Mouse (Mus musculus): ENCODE measurements around the gene Chchd3.

The Chchd3 gene

GRCm38 (mm10) chr6:33002988-33003387 lies 57.1 kb downstream of the Chchd3 start:
- DNase-seq (ENCODE audit: low spot score): no peak

DNA sequence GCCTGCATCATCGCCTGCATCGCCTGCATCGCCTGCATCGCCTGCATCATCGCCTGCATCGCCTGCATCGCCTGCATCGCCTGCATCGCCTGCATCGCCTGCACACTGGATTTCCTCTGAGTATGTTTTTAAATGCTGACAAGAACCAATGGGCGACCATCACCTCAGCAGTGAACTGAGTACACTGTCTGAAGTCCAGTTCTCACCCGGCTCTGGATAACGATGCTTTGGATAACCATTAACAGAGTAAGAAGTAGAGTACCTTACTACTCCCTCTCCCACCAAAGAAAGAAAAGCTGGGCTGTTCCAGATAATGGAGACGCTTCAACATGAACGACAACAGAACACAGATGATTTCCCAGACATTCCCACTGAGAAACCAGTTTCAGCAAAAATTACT lies 58.8 kb downstream of the Chchd3 start:
- DNase-seq (ENCODE audit: low spot score): no peak

GRCm38 (mm10) chr6:32996597-32996996 lies 63.5 kb downstream of the Chchd3 start:
- DNase-seq (ENCODE audit: low spot score): no peak

- no peak for DNase-seq (ENCODE audit: low spot score)
Measured at GRCm38 (mm10) chr6:32993847-32994246, 66.2 kb downstream of the Chchd3 start.

DNA sequence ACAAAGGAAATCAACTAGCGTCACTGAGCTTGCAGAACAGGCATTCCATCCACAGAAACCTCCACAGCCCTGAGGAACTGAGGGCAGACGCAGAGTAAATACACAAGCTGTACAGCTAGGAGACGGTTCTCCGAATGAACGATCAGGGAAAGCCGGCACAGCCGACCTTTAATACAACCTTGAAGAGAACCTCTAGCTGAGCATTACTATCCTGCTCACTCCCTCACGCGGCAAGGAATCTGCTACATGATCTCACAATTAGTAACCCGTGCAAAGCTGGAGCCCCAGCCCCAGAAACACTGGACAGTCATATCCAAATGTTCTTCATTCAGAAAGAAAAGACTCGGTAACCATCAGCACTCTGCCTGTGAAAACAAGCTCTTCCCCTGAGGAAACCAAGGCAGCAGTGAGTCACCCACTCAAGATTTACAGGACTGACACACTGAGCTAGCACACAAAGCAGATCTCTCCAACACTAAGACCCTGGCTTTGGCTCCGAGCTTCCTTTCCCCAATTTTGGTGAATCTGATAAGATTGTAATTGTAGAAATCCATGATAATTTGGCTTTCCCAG lies 69.9 kb downstream of the Chchd3 start:
- no peak for DNase-seq (ENCODE audit: low spot score)

- no peak for DNase-seq (ENCODE audit: low spot score)
Measured at GRCm38 (mm10) chr6:32988561-32988960, 71.5 kb downstream of the Chchd3 start.

- DNase-seq (ENCODE audit: low spot score): peak; percentile 55
Measured at GRCm38 (mm10) chr6:32983876-32984275, 76.2 kb downstream of the Chchd3 start.

DNA sequence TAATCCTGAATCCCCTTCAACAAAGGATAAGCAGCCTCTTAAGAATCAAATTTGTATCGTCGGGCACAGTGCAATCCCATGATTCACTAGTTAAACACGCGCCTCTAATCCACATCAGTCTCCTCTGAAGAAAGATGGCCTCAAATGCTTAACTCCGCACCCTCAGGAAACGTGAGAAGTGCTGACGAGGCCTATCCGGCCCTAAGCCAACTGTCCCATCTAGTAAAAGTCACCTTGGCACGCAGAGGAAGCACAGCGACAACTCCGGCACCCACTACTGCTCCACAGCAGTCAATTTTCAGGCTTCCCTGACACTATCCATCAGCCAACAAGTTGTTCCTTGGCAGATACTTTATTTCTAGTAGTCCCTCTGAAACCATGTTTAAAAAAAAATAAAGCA lies 78.8 kb downstream of the Chchd3 start:
- DNase-seq (ENCODE audit: low spot score): no peak

- no peak for DNase-seq (ENCODE audit: low spot score)
Measured at GRCm38 (mm10) chr6:32978811-32979210, 81.2 kb downstream of the Chchd3 start.

DNA sequence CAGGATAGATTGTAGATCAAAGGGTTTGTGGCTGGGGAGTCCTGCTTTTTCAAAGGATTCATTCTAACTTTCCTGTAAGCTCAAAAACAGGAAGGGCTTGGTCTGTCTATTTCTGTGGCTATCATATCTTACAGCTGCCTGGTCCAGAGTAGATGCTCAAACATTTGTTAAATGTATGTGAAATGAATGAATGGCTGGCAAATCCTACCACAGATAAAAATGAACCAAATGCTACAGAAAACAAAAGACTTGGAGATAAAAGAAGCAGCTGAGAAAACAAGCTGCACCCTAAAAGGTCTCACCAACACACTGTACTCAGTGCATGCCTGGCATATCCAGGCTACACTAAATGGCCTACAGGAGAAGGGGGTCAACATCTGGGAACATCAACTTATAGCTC lies 88.1 kb downstream of the Chchd3 start:
- DNase-seq (ENCODE audit: low spot score): no peak

- DNase-seq (ENCODE audit: low spot score): no peak
Measured at GRCm38 (mm10) chr6:32968971-32969370, 91.1 kb downstream of the Chchd3 start.

DNA sequence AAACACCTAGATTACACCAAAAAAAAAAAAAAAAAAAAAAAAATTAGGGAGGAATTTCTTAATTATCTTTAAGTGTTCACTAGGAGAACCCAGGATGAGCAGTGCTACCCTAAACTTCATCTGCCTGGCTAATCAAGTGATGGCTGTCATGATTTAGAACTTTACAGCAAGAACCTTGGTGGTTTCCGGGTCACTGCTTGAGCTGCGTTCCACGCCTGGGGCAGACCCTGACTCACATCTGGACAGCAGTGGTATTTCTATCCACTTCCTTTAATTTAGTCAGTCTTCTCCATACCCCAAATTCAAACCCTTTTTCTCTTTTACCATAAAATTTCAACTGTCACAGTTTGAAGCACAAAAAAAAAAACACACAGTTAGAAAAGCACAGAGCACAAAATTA lies 98.0 kb downstream of the Chchd3 start:
- no peak for DNase-seq (ENCODE audit: low spot score)

DNA sequence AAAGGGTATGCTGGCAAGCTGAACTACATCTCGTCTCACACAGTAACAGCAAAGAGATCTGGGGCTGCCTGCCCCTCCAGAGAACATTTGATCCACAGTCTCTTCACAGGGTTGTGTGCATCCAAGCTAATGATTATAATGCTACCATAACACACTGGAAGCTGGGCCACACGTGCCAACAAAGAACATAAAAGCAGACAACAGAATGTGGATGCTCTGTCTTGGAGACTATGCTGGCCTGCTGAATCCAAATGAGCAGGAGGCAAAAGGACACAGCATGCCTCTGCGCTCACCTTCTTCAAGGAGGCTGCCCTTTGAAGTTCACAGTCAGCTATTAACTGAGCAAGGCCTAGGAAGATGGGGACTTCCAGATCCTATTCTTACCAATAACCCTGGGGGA lies 98.6 kb downstream of the Chchd3 start:
- no peak for DNase-seq (ENCODE audit: low spot score)

DNA sequence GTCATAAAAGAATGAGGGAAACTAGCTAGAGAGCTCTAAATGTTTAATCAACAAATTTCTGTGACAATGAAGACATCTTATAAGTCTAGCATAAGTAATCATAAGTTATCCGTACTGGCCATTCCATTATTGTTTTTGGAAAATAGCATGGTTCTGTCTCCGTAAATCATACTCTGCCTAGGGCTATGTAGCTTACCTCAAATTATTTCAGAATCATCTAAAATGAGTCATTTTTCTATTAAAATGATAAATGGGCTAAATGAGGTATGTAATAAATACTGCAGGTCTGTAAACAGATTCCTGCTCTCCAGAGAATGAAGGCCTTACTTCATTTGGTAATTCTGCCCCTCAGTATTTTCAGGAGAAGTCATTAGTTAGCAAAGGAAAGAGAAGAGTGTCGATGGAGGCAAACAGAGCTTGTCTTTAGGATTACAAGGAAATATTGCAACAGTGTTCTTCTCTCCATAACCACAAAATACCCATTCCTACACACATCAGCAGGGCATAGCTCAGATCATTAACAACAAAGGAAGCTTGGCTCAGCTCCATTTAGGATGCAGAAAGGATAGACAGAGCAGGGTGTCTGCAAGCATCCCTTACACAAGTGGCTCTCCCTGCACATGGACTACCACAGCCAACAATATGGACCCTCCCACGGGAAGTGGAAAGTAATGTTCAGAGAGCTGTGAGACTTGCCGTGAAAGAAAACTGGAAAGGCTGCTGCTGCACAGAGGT lies 100.1 kb downstream of the Chchd3 start:
- DNase-seq (ENCODE audit: low spot score): no peak

- no peak for DNase-seq (ENCODE audit: low spot score)
Measured at GRCm38 (mm10) chr6:32955481-32955880, 104.6 kb downstream of the Chchd3 start.

GRCm38 (mm10) chr6:32950973-32951372 lies 109.1 kb downstream of the Chchd3 start:
- no peak for DNase-seq (ENCODE audit: low spot score)

GRCm38 (mm10) chr6:32949702-32950101 lies 110.4 kb downstream of the Chchd3 start:
- no peak for DNase-seq (ENCODE audit: low spot score)

- DNase-seq (ENCODE audit: low spot score): no peak
Measured at GRCm38 (mm10) chr6:32947225-32947624, 112.8 kb downstream of the Chchd3 start.

DNA sequence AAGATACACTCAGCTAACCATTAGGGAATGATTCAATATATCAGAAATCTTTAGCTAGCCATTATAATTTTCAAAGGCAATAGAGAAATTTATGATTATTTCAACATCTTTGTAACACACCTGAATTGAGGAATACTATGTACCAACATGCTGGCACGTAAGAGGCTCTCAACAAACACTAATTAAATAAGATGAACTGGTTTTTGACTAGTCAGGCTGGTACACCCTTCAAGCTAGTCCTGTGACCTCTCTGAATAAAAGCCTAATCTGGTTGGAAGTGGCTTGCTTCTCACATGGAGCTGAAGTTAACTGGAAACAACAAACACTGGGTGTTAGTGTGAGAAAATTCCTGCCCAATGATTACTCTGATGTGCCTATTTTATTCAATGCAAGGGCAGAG lies 115.1 kb downstream of the Chchd3 start:
- DNase-seq (ENCODE audit: low spot score): no peak

DNA sequence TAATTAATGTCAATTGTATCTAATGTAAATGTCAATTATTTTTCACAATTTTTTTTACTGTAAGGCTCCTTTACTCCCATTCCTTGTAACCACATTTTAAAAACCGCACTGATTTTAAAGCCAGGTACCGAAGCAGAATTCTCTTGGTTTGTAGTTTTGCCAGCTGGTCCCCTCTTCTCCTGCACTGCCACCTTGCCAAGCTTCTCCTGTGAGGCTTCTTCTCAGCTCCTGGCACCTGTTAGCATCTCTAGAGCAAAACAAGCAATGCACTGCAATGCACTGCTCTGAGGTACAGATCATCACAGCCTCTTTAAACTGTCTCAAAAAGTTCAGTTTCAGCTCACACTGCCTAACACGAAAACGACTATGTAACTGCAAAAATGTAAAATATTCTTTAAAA lies 116.4 kb downstream of the Chchd3 start:
- DNase-seq (ENCODE audit: low spot score): no peak

DNA sequence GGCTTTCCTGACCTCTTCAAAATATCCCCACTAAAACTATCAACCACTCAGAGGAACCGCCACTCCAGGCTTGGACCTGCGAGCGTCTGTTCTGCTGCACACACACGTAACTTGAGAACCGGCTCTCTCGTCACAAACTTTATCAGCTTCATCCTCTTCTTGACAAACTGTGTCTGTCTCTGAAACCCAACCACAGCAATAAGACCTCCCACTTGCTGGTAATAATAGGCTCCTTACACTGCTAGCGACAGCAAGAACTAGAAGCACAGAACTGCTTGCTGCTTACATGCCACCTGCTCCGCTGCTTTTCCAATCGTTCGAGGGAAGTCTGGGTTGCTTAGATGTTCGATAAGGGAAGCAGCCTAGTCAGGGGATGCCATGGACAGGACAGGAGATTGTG lies 119.8 kb downstream of the Chchd3 start:
- no peak for DNase-seq (ENCODE audit: low spot score)

DNA sequence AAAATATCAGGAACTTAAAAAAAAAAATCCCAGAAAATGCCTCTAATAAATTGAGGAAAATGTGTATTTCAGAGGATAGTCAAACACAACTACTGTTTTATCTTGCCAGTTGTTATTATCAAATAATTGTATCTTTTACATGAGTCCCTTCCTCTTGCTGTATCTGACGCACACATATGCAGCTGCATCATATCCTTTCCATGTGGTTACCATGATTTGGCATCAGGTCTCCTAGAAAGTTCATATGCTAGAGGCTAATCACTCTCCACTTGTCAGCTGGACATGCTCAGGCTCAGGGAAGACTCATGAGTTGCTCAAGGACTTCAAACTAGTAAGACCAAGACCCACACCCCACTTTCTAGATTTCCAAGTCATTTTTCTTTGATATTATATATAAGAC lies 122.4 kb downstream of the Chchd3 start:
- no peak for DNase-seq (ENCODE audit: low spot score)

GRCm38 (mm10) chr6:32936794-32937193 lies 123.3 kb downstream of the Chchd3 start:
- no peak for DNase-seq (ENCODE audit: low spot score)

DNA sequence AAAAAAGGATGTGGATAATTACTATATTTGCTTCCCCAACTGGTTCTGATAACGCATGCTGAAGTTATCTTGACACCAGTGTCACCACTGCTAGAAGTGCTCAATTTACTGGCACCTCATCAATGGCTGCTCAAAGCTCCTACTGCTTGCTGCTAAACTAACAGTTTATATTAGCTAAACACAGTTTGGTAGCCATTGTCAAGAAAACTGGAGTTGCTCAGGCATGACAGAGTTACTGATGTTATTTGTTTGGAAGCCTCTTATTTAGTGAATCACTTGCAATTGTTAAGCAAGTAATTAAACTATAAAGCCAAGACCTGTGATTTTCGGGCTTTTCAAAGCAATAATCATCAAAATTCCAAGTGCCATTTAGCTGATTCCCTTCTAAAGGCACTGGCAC lies 123.7 kb downstream of the Chchd3 start:
- peak; percentile 46 for DNase-seq (ENCODE audit: low spot score)

All from retina, embryonic 14.5 days (tissue).